Mouse (Mus musculus) heart, adult 2 months (tissue): ENCODE measurements around the gene 1700113H08Rik.

ENCODE experiments used
- CTCF ChIP-seq: fragments of 200-600 bp; IDR thresholded peaks from 2 replicates; pipeline ENCODE4 v1.8.1; 2022; ENCODE audit warnings: antibody characterized with exemption, mild to moderate bottlenecking, moderate library complexity
- POLR2A ChIP-seq: fragments of 200-500 bp; IDR thresholded peaks from 2 replicates; pipeline ENCODE4 v1.6.1; 2011; ENCODE audit warnings: mild to moderate bottlenecking, low read depth, low read length, control low read depth; ENCODE audit not compliant: insufficient read depth

GRCm38 (mm10) chr10:87109038-87109771 lies 51.4 kb downstream of the 1700113H08Rik start:
- TF ChIP-seq POLR2A (no peak), CTCF (no peak)
